Mouse (Mus musculus) liver, embryonic 16.5 days (tissue): Measurements from ENCODE around the gene Slc7a14. TPM values are rescaled to one million over a fixed set of nuclear protein-coding genes. Genes with fewer than 3 reads are reported as not detected.

Source experiments
- ATAC-seq: fragments of 200-750 bp; cut with Nextera tagmentation; 2 replicates; pipeline ENCODE4 v1.8.0; 2017; ENCODE audit warnings: low read depth, mild to moderate bottlenecking, moderate number of reproducible peaks, moderate library complexity
- H3K27ac ChIP-seq: fragments of 300-500 bp; sonication (generic); 2 replicates; pipeline ENCODE4 v1.5.1; 2014; ENCODE audit warnings: mild to moderate bottlenecking, low read length
- H3K27me3 ChIP-seq: fragments of 300-500 bp; sonication (generic); 2 replicates; pipeline ENCODE4 v1.6.1; 2014; ENCODE audit warnings: low read depth, low read length, mixed read lengths; ENCODE audit not compliant: control insufficient read depth, insufficient read depth
- H3K36me3 ChIP-seq: fragments of 300-500 bp; sonication (generic); 2 replicates; pipeline ENCODE4 v1.6.1; 2014; ENCODE audit warnings: mild to moderate bottlenecking; ENCODE audit not compliant: control insufficient read depth, insufficient read depth
- H3K4me1 ChIP-seq: fragments of 300-500 bp; sonication (generic); 2 replicates; pipeline ENCODE4 v1.6.1; 2014; ENCODE audit warnings: low read depth, low read length, mixed read lengths; ENCODE audit not compliant: control insufficient read depth
- H3K4me2 ChIP-seq: fragments of 300-500 bp; sonication (generic); 2 replicates; pipeline ENCODE4 v1.6.1; 2014; ENCODE audit warnings: low read depth, low read length, mixed read lengths
- H3K4me3 ChIP-seq: fragments of 300-500 bp; sonication (generic); 2 replicates; pipeline ENCODE4 v1.5.1; 2014; ENCODE audit warnings: low read depth, mild to moderate bottlenecking, low read length
- H3K9ac ChIP-seq: fragments of 300-500 bp; sonication (generic); 2 replicates; pipeline ENCODE4 v1.6.1; 2014; ENCODE audit warnings: low read depth, low read length
- H3K9me3 ChIP-seq: fragments of 300-500 bp; sonication (generic); replicated peaks from 2 replicates; pipeline ENCODE4 v1.6.1; 2016; ENCODE audit warnings: low read length; ENCODE audit not compliant: control insufficient read depth
- WGBS: fragments of 180-500 bp; shearing (Covaris S2); extraction: QIAGEN DNeasy Blood & Tissue Kit; methylation state at CpG from one replicate; pipeline ENCODE4 v1.1.7; 2014; ENCODE audit not compliant: insufficient replicate concordance; 5-methylcytosine and 5-hydroxymethylcytosine counted together
- polyA plus RNA-seq: library from polyadenylated mRNA; unstranded; fragments of >200 nt; fragmentation: Nextera tagmentation; extraction: Ambion mirVana; gene quantifications from 2 replicates; pipeline ENCODE4 v1.2.1, GENCODE M21; 2015

Gene Slc7a14
- polyA plus RNA-seq, result 0.01 and 0.02 TPM in 2 replicates

DNA sequence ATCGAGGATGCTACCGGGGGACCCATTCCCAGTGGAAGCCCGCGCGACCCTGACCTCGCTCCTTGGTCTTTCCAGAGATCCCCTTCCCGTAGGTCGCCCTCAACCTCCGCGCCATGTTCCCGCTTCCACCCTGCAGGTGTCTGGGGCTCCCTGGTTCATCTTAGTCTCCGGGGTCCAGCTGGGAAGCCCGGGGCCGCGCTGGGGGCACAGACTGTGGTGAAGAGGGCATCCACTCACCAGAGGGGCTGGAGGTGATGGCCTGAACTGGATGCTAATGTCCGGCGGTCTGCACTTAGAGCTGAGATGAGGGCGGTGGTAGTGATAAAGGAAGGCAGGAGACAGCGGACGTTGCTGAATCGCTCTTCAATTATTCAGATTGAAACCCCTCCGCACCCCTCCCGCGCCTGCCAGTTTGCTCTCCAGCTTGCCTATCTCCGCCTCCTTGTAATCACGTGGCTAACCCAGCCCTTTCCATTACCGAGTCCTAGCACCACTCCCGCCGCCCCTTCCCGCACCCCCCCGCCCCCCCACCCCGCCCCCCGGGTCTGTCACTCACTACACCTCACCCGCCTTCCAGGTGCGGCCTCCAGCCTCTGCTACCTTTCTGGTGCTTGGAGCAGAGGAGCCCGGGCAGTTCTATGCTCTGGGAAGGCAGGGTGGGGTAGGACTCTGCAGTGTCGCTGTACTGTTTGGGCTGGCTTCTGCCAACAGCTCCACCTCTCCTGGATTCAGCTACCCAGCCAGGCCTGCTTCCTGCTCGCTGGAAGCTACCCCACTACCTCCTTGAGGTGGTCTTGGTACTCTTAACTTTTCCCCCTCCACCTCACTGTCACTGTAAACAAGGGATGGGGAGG is at the start of gene Slc7a14:
Gene Slc7a14 (minus strand): TSS at position 445 of the 854 bp plus-strand sequence.
- Histone ChIP-seq H3K4me1 (no peaks in the 10 kb centered on the region), H3K4me2 (no peak within 1 kb of the TSS), H3K27me3 (peaks cover 21% of the 10 kb centered on the region), H3K36me3 (no peaks in the 10 kb centered on the region), H3K27ac (no peak within 1 kb of the TSS), H3K4me3 (no peak within 1 kb of the TSS), H3K9me3 (no peaks in the 10 kb centered on the region), H3K9ac (no peak within 1 kb of the TSS)
- 4% methylated on average over 35 of the region's 38 CpGs for WGBS
- ATAC-seq, result no peak

DNA sequence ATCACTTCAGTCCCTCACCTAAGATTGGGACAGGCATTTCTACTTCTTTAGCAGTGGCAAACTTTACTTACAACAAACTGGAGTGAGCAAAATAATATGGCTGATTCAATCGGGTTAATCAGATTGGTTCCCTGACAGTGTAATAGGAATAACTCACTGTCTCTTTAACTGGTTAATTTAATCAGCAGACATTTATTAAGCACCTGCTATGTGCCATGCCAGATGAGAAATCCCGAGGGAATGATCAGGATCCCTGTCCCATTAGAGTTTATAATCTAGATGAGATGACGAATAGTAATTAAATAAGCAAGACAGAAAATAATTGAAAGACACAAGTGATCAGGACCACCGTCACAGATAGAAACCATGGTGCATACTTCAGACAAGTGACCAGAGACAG is 36.4 kb upstream of the Slc7a14 start:
- 67% methylated on average over 4 of the region's 4 CpGs for WGBS
- Histone ChIP-seq H3K27ac (no peak overlapping the region), H3K9ac (no peak overlapping the region), H3K27me3 (no peaks in the 10 kb centered on the region), H3K9me3 (no peaks in the 10 kb centered on the region), H3K4me1 (no peaks in the 10 kb centered on the region), H3K36me3 (no peaks in the 10 kb centered on the region), H3K4me2 (no peak overlapping the region), H3K4me3 (no peak overlapping the region)
- ATAC-seq, result no peak

DNA sequence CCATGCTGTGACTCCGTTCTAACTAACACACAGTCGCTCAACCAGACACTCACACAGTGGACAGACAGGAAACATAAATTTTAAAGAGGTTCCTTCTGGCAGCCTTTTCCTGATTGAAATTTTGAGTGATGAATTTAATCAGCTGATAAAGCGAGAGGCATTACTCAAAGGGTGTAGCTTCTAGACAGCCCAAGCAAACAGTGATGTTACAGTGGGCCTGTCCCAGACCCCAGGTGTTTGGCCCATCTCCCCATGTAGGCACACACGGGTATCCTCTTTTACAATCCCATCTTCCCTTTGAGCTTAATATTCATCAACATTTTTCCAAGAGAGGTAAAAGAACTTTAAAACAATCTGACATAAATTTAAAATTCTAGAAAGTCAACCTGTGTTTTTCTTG is 35.6 kb upstream of the Slc7a14 start:
- no peak for ATAC-seq
- Histone ChIP-seq H3K27me3 (no peaks in the 10 kb centered on the region), H3K36me3 (no peaks in the 10 kb centered on the region), H3K9ac (no peak overlapping the region), H3K27ac (no peak overlapping the region), H3K9me3 (no peaks in the 10 kb centered on the region), H3K4me3 (no peak overlapping the region), H3K4me1 (no peaks in the 10 kb centered on the region), H3K4me2 (no peak overlapping the region)
- WGBS, result 26% methylated on average over 4 of the region's 4 CpGs

DNA sequence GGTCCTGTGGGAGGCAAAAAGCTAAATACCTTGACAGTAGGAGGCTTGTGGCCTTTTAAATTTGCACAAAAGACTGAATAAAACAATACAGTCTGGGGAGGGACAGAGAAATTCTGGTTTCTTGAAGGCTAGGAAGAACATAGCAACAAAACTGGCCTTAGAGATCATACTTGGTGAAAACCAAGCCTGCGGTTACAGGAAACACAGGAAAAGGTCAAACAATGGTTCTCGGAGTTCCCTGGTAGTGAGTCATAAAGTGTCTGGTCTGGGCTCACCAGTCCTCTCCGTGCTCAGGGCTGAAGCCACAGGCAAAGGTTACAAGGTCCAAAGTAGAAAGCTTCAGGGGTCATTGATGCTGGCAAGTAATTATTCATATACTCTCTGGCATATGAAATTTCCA is 29.1 kb upstream of the Slc7a14 start:
- Histone ChIP-seq H3K4me3 (no peak overlapping the region), H3K27me3 (no peaks in the 10 kb centered on the region), H3K9me3 (no peaks in the 10 kb centered on the region), H3K27ac (no peak overlapping the region), H3K4me2 (no peak overlapping the region), H3K36me3 (no peaks in the 10 kb centered on the region), H3K9ac (no peak overlapping the region), H3K4me1 (no peaks in the 10 kb centered on the region)
- no peak for ATAC-seq
- WGBS, result 38% methylated on average over 3 of the region's 3 CpGs

DNA sequence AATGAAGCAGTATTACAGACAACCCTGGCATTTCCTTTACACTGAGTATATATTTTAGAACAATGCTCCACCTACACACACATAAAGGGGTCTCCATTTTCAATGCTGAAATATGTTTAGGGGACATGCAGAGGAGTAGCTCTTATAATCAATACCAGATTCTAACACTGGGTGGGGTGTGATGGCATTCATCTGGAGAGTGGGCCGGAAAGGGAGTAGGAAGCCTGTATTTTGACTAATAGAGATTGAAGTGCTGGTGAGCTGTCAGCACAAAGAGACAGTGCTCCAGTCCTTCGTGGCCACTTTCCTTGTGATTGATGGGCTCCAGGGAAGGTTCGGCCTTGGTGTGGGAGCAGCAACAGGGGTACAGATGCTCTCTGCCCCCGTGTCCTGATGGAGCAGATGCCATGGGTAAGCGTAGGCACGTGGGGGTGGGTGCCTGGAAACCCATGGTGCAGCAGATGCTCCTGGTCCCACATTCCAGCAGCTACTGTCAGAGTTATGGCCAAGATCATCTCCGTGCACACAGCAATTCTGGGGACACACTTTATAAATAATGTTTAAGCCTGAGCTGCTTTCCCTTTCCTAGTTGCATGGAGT is 18.2 kb upstream of the Slc7a14 start:
- H3K27me3 ChIP-seq, result no peaks in the 10 kb centered on the region
- no peak for ATAC-seq
- no peak overlapping the region for H3K27ac ChIP-seq
- WGBS, result 62% methylated on average over 7 of the region's 7 CpGs
- no peak overlapping the region for H3K9ac ChIP-seq
- H3K4me1 ChIP-seq, result no peaks in the 10 kb centered on the region
- H3K36me3 ChIP-seq, result no peaks in the 10 kb centered on the region
- no peak overlapping the region for H3K4me2 ChIP-seq
- H3K4me3 ChIP-seq, result no peak overlapping the region
- no peaks in the 10 kb centered on the region for H3K9me3 ChIP-seq

DNA sequence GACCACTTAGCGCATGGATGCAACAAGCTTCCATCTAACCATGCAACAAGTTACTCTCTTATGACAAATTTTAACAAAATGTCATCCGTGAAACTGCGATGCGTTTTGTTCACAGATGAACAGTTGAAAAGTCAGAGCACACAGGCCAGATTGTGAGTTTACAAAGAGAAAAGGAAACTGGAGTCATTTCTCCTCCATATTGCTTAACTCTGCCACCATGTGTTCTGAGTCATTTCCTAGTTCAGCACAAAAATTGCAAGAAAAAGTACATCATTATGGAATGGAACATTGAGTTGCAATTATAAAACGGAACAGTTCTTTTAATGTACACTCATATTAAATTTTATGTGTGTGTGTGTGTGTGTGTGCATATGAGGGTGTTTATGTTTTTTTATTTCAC is 17.6 kb upstream of the Slc7a14 start:
- 76% methylated on average over 5 of the region's 5 CpGs for WGBS
- H3K9ac ChIP-seq, result no peak overlapping the region
- no peak overlapping the region for H3K4me2 ChIP-seq
- no peak overlapping the region for H3K4me3 ChIP-seq
- H3K9me3 ChIP-seq, result no peaks in the 10 kb centered on the region
- H3K36me3 ChIP-seq, result no peaks in the 10 kb centered on the region
- no peaks in the 10 kb centered on the region for H3K4me1 ChIP-seq
- H3K27me3 ChIP-seq, result no peaks in the 10 kb centered on the region
- no peak for ATAC-seq
- no peak overlapping the region for H3K27ac ChIP-seq

DNA sequence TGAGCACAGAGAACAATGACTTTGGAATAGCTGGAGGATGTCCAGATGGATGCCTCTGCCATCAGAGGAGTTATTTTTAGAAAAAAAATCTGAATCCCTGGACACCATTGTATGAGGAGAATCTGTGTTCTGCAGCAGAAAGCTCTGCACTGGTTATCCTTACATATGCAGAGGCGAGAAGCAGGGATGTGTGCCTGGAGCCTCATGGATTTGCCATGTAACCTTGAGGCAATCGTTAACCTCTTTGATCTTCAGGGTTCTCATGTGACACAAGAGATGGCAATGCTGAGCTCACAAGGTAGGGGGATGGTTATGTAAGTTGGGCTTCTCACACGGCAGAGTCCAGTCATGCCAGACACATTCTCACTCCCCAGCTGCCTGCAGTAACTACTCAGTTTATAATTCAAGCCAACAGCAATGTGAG is 14.1 kb upstream of the Slc7a14 start:
- H3K27ac ChIP-seq, result no peak overlapping the region
- WGBS, result 56% methylated on average over 3 of the region's 3 CpGs
- no peaks in the 10 kb centered on the region for H3K27me3 ChIP-seq
- no peaks in the 10 kb centered on the region for H3K9me3 ChIP-seq
- no peak for ATAC-seq
- no peaks in the 10 kb centered on the region for H3K36me3 ChIP-seq
- no peak overlapping the region for H3K4me3 ChIP-seq
- H3K4me1 ChIP-seq, result no peaks in the 10 kb centered on the region
- no peak overlapping the region for H3K9ac ChIP-seq
- no peak overlapping the region for H3K4me2 ChIP-seq

DNA sequence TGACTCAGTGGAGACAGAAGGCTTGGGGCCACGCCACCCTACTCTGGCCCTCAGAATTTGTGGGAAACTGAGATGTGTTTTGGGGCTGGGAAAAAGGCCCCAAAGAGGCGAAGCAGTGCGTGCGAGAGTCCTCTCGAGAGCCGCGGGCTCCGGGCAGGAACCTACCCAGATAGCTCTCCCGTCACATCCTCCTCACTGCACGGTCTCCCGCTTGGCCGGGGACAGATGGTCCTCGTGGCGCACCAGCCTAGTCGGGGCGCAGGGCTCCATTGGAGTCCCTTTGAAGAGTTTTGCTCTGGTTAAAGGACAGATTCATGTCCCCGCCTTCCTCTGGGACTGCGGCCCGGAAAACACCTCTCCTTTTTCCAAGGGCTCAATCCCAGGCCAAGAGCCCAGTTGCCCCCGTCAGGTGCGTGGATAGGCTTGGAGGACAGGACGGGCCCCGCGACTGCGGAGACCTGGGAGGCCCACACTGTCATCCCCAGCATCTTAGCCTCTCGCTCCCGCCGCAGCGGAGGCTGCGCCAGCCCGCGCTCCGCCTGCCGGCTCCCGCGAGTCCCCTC is 726 bp downstream of the Slc7a14 start:
- Histone ChIP-seq H3K9me3 (no peaks in the 10 kb centered on the region), H3K4me1 (no peaks in the 10 kb centered on the region), H3K4me2 (no peak overlapping the region), H3K27ac (no peak overlapping the region), H3K27me3 (peaks cover 21% of the 10 kb centered on the region), H3K9ac (no peak overlapping the region), H3K36me3 (no peaks in the 10 kb centered on the region), H3K4me3 (no peak overlapping the region)
- 4% methylated on average over 36 of the region's 36 CpGs for WGBS
- no peak for ATAC-seq

DNA sequence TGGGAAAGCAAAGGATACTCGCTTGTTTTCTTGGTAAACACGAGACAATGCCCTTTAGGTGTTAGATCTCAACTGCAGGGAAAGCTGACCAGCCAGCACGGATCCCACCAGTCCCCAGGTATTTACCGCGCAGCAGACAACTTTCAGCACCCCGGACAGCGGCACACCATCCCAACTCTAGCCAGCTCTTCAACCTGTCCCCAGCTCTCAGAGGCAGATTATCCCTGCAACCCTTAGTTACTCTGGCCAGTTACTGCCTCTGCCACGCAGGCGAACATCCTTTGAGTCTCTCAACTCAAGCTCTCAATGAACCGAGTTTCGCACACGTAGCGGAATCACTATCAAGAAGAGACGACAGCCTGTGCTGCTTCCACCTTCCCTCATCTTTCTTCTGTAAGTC is 1.3 kb downstream of the Slc7a14 start:
- Histone ChIP-seq H3K9me3 (no peaks in the 10 kb centered on the region), H3K27ac (no peak overlapping the region), H3K4me2 (no peak overlapping the region), H3K27me3 (peaks cover 21% of the 10 kb centered on the region), H3K4me3 (no peak overlapping the region), H3K36me3 (no peaks in the 10 kb centered on the region), H3K9ac (no peak overlapping the region), H3K4me1 (no peaks in the 10 kb centered on the region)
- 4% methylated on average over 14 of the region's 14 CpGs for WGBS
- ATAC-seq, result no peak
